Mouse (Mus musculus) layer of hippocampus, adult 2 months (tissue): ENCODE measurements around the gene Kctd2. TPM values are rescaled to one million over a fixed set of nuclear protein-coding genes. Genes with fewer than 3 reads are reported as not detected.

Experiments used
- DNase-seq, 2 experiments: peaks; one replicate each; pipeline ENCODE4 v3.0.0; 2022; ENCODE audit warnings: low spot score in 2 of 2
- H3K27ac ChIP-seq: fragments of 200-600 bp; 2 replicates; pipeline ENCODE4 v1.8.1; 2022
- H3K4me3 ChIP-seq: fragments of 200-600 bp; 2 replicates; pipeline ENCODE4 v1.8.1; 2022; ENCODE audit warnings: mild to moderate bottlenecking
- CTCF ChIP-seq: fragments of 200-600 bp; conservative IDR thresholded peaks from 2 replicates; pipeline ENCODE4 v1.8.1; 2022; ENCODE audit warnings: antibody characterized with exemption, mild to moderate bottlenecking, moderate library complexity
- total RNA-seq, 2 experiments: library from RNA; stranded (reverse); gene quantifications; 2 replicates each; pipeline ENCODE4 v1.2.3; 2021

Gene Kctd2
- total RNA-seq, 2 experiments from 2014 or later = 74.5 to 74.6 TPM

GRCm38 (mm10) chr11:115406858-115407401 lies 13.0 kb upstream of the Kctd2 start:
- DNase-seq = no peak
- H3K27ac ChIP-seq = peak overlapping the region; percentile 61; the same call in 1 of the 2 replicates
- TF ChIP-seq CTCF = no peak
- no peak overlapping the region for H3K4me3 ChIP-seq

DNA sequence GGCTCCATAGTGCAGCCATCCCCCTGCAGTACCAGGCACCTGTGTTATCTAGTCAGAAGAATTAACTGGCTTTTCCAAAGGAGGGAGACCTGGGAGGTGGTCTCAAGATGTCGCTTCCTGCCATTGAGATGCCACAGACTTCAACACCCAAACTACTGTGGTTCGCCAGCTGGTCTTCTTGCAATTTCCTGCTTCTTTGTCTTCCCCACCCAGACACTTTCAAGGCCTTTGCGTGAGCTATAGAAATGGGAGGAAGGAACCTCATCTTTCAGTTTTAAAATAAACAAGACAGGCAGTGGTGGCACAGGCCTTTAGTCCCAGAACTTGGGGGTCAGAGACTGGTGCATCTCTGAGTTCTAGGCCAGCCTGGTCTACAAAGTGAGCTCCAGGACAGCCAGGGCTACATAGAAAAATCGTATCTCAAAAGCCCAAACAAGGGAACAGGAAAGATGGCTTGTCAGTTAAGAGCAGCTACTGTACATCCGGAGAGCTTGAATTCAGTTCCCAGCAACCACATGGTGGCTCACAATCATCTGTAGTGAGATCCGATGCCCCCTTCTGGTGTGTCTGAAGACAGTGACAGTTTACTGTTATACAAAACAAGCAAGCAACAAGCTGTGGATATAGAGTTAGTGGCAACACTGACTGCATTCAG lies 11.5 kb upstream of the Kctd2 start:
- H3K27ac ChIP-seq = peak overlapping the region; percentile 98
- no peak for DNase-seq
- peak; percentile 26; the same call in 1 of the 2 replicates for TF ChIP-seq CTCF
- H3K4me3 ChIP-seq = no peak overlapping the region

DNA sequence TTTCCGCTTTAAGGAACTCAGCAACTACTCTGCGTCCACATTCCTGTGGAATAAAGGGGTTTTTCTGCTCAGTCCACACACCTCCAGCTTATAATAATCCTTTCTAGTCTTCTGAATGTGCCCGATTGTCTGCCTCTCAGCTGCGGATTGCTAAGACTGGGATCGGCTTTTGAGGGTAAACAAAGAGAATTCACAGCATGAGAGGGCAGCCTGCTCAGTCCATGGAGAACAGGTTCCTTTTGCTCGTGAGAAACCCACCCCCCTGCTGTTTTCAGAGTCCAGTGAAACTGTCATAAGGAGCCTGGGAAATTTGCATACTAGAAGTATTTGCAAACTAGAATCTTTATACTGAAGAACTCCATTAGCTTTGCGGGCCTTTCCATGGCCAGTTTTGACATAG lies 10.4 kb upstream of the Kctd2 start:
- no peak for TF ChIP-seq CTCF
- H3K4me3 ChIP-seq = no peak overlapping the region
- H3K27ac ChIP-seq = peak overlapping the region; percentile 98
- no peak for DNase-seq

DNA sequence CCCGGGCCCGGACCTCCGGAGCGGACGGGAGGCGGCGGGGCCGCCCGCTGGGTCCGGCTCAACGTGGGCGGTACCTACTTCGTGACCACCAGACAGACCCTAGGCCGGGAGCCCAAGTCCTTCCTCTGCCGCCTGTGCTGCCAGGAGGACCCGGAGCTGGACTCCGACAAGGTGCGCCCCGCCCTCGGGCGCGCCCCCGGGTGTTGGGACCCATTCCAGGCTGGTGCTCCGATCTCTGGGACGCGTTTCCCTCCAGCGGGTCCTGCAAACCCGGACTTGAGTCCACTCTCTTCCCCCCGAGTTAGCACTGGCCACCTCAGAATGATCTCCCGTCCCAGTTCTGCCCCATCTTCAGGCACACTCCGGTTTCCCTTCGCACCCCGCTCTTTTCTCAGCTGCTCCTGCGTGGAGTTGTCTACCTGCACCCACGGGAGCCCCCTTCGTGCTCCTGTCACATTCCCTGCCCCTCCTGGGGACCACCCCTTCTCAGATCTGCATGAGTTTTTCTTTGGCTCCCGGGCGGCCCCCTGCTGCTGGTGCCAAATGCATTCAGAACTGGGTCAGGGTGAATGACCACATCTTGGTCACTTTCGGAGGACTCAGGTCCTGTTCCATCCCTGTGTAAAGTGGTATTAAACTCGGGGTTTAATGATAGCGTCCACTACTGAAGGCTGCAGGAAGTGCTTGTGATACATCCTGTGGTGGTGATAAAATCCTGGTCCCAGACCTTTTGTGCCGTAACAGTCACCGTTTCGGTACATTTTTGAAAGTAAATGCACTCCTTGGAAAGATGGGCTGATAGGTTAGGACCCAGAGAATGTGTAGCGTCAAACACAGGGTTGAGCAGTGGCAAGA lies 635 bp downstream of the Kctd2 start:
- peak; percentile 35; the same call in 1 of the 2 replicates for TF ChIP-seq CTCF
- peak in 1 of 2 experiments; percentile 46 for DNase-seq
- H3K4me3 ChIP-seq = peak overlapping the region; percentile 78
- peak overlapping the region; percentile 89 for H3K27ac ChIP-seq

- peak overlapping the region; percentile 78; the same call in 1 of the 2 replicates for H3K4me3 ChIP-seq
- peak overlapping the region; percentile 89 for H3K27ac ChIP-seq
- TF ChIP-seq CTCF = no peak
- no peak for DNase-seq
These were observed 1.4 kb downstream of the Kctd2 start for GRCm38 (mm10) chr11:115421328-115421727.

DNA sequence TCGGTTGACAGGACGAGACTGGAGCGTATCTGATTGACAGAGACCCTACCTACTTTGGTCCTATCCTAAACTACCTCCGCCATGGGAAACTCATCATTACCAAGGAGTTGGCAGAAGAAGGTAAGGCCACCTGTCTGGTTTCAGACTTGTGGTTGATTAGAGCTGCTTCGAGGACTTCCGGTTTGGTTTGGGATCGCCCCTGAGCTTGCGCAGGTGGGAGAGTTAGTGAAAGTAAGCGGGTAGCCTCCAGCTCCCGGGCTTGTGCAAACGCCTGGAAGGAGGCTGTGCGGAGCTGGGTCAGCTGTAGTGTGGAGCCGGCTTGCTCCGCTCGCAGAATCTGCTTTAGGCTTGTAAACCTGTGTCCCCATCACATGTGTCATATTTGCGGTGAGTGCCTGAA lies 2.0 kb downstream of the Kctd2 start:
- DNase-seq = no peak
- no peak for TF ChIP-seq CTCF
- Histone ChIP-seq H3K4me3 (no peak overlapping the region), H3K27ac (no peak overlapping the region)

- no peak for TF ChIP-seq CTCF
- no peak for DNase-seq
- H3K4me3 ChIP-seq = no peak overlapping the region
- no peak overlapping the region for H3K27ac ChIP-seq
These were observed 3.2 kb downstream of the Kctd2 start for GRCm38 (mm10) chr11:115423091-115423490.

- TF ChIP-seq CTCF = no peak
- Histone ChIP-seq H3K4me3 (no peak overlapping the region), H3K27ac (peak overlapping the region; percentile 74; the same call in 1 of the 2 replicates)
- no peak for DNase-seq
These were observed 4.7 kb downstream of the Kctd2 start for GRCm38 (mm10) chr11:115424666-115425065.

DNA sequence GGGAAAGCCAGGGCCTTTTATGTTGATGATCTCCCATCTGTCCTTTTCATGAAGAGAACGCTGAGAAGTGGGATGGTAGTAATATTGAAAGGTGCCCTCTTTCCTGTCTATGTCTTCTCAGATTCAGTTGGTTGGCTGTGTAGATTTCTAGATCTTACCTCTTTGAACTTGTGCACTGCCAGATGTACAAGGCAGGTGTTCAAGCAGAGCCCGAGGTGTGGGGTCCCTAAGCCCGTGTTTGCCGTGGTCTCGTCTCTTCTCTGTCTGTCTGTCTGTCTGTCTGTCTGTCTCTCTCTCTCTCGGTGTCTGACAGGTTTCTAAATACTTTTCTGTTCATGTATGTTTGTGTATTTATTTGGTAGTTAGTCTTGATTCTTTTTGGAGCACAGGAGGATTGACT lies 5.7 kb downstream of the Kctd2 start:
- Histone ChIP-seq H3K4me3 (no peak overlapping the region), H3K27ac (peak overlapping the region; percentile 74; the same call in 1 of the 2 replicates)
- no peak for DNase-seq
- no peak for TF ChIP-seq CTCF

- Histone ChIP-seq H3K4me3 (peak overlapping the region; percentile 2; the same call in 1 of the 2 replicates), H3K27ac (peak overlapping the region; percentile 89)
- DNase-seq = peak; percentile 78 to 84
- peak; percentile 88 for TF ChIP-seq CTCF
These were observed 7.8 kb downstream of the Kctd2 start for GRCm38 (mm10) chr11:115427482-115428331.

DNA sequence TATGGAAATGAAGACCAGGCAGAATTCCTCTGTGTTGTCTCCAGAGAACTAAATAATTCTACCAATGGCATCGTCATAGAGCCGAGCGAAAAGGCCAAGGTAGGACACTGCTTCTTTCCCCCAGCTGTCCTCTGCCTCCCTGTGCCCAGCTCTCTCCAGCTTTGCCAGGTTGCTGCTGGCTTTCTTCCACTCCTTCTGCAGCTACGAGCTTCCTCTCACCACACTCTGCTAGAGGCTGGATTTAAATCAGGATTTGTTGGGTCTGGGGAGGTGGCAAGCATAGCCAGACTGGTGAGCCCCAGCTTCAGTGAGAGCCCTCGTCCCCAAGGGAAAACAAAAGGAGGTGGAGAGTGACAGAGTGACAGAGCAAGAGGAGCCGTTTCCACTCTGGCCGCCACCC lies 9.4 kb downstream of the Kctd2 start:
- DNase-seq = no peak
- H3K27ac ChIP-seq = peak overlapping the region; percentile 89; the same call in 1 of the 2 replicates
- no peak overlapping the region for H3K4me3 ChIP-seq
- TF ChIP-seq CTCF = no peak

GRCm38 (mm10) chr11:115430561-115430960 lies 10.6 kb downstream of the Kctd2 start:
- H3K27ac ChIP-seq = no peak overlapping the region
- TF ChIP-seq CTCF = no peak
- no peak overlapping the region for H3K4me3 ChIP-seq
- DNase-seq = no peak
